Mouse (Mus musculus): ENCODE results near the gene Amhr2.

Gene Amhr2

GRCm38 (mm10) chr15:102445146-102445545, at the start of gene Amhr2:
Amhr2 (plus strand) TSS chr15:102445367.
- DNase-seq (ENCODE audit: low spot score in 2 of 2) = no peak

GRCm38 (mm10) chr15:102398629-102399028, 46.5 kb upstream of the Amhr2 start:
- DNase-seq (ENCODE audit: low spot score in 2 of 2) = no peak

GRCm38 (mm10) chr15:102399229-102400221, 45.6 kb upstream of the Amhr2 start:
- peak; percentile 98 for DNase-seq (ENCODE audit: low spot score in 2 of 2)

GRCm38 (mm10) chr15:102400476-102401045, 44.6 kb upstream of the Amhr2 start:
- no peak for DNase-seq (ENCODE audit: low spot score in 2 of 2)

GRCm38 (mm10) chr15:102401278-102401677, 43.9 kb upstream of the Amhr2 start:
- no peak for DNase-seq (ENCODE audit: low spot score in 2 of 2)

GRCm38 (mm10) chr15:102402210-102402609, 43.0 kb upstream of the Amhr2 start:
- no peak for DNase-seq (ENCODE audit: low spot score in 2 of 2)

GRCm38 (mm10) chr15:102404608-102405488, 40.3 kb upstream of the Amhr2 start:
- DNase-seq (ENCODE audit: low spot score in 2 of 2) = no peak

- DNase-seq (ENCODE audit: low spot score in 2 of 2) = peak; percentile 100
Measured at GRCm38 (mm10) chr15:102405489-102406195, 39.5 kb upstream of the Amhr2 start, which contains the start of gene Sp1. Sp1 (plus strand) TSS chr15:102406143.

GRCm38 (mm10) chr15:102406196-102406911, 38.8 kb upstream of the Amhr2 start:
- peak; percentile 86 to 87 for DNase-seq (ENCODE audit: low spot score in 2 of 2)

- DNase-seq (ENCODE audit: low spot score in 2 of 2) = no peak
Measured at GRCm38 (mm10) chr15:102406912-102407580, 38.1 kb upstream of the Amhr2 start.

GRCm38 (mm10) chr15:102407681-102408557, 37.2 kb upstream of the Amhr2 start:
- no peak for DNase-seq (ENCODE audit: low spot score in 2 of 2)

GRCm38 (mm10) chr15:102408558-102409130, 36.5 kb upstream of the Amhr2 start:
- no peak for DNase-seq (ENCODE audit: low spot score in 2 of 2)

- DNase-seq (ENCODE audit: low spot score in 2 of 2) = no peak
Measured at GRCm38 (mm10) chr15:102409286-102409685, 35.9 kb upstream of the Amhr2 start.

- no peak for DNase-seq (ENCODE audit: low spot score in 2 of 2)
Measured at GRCm38 (mm10) chr15:102411077-102411476, 34.1 kb upstream of the Amhr2 start.

GRCm38 (mm10) chr15:102413687-102414086, 31.5 kb upstream of the Amhr2 start:
- no peak for DNase-seq (ENCODE audit: low spot score in 2 of 2)

- DNase-seq (ENCODE audit: low spot score in 2 of 2) = no peak
Measured at GRCm38 (mm10) chr15:102417524-102417923, 27.6 kb upstream of the Amhr2 start.

- no peak for DNase-seq (ENCODE audit: low spot score in 2 of 2)
Measured at GRCm38 (mm10) chr15:102420986-102421385, 24.2 kb upstream of the Amhr2 start.

- DNase-seq (ENCODE audit: low spot score in 2 of 2) = peak in 1 of 2 experiments; percentile 46
Measured at GRCm38 (mm10) chr15:102421437-102421836, 23.7 kb upstream of the Amhr2 start.
